Mouse (Mus musculus): Measurements from ENCODE around the gene Ypel3. TPM values are rescaled to one million over a fixed set of nuclear protein-coding genes. Genes with fewer than 3 reads are reported as not detected.

The Ypel3 gene
- polyA plus RNA-seq, 1 experiment: 181 TPM

DNA sequence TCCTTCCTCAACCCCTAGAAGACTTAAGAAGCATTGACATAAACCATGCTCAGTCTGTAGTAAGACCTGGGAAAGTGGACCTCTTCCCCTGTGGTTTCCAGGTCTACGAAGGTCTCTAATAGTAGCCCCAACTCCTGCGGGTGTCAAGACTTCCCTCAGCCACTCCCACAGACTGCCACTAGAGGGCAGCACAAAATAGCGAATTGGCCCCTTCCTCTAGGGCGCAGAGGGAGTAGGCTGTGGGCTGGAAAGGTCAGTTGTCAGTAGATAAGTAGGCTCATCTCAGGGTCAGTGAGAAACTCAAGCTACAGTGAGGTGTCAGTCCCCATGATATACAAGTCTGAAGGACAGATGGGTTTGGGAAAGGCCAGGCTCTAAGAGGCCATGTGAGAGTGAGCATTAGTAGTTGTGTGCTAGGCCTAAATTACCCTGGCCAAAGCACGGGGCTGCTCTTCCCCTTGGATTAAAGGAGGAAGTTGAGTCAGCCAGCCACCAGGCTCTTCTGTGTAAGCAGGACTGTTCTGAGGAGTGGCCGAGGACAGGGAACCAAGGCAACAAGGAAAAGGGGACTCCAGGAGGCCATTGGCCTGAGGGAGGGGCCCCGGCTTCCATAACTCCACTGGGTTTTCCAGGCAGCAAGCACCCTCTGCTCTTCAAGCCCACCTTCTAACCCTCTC, 45.2 kb downstream of the Ypel3 start:
- peak; percentile 84 for DNase-seq (ENCODE audit: low read depth)
- TF ChIP-seq POLR2A (IDR thresholded peaks at IDR 0.05; ENCODE audit: borderline replicate concordance, extremely low read depth, insufficient read depth, insufficient read length, poor library complexity, severe bottlenecking): no peak
- peak; percentile 98 for TF ChIP-seq CTCF (IDR thresholded peaks at IDR 0.05; ENCODE audit: borderline replicate concordance, extremely low read depth, insufficient read depth, insufficient read length)

DNA sequence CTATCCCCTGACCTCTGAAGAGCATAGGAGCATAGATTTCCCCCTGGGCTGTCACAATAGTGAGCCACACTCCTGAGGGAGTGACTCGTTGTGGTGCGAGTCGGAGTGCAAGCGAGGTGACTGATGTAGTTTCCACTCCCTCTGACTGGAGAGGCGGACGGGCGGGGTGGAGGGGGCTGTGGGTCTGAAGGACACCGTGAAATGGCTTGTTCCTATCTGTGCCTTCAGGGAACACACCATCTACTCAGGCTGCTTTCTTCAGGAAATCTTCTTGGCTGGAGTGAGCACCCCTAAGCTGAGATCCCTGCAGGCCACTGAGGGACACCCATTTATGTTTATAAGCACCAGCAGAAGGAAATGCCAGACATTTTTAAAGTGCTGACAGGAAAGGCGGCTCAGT, 46.0 kb downstream of the Ypel3 start:
- DNase-seq (ENCODE audit: low read depth): no peak
- TF ChIP-seq CTCF (IDR thresholded peaks at IDR 0.05; ENCODE audit: borderline replicate concordance, extremely low read depth, insufficient read depth, insufficient read length) (no peak), POLR2A (IDR thresholded peaks at IDR 0.05; ENCODE audit: borderline replicate concordance, extremely low read depth, insufficient read depth, insufficient read length, poor library complexity, severe bottlenecking) (no peak)

DNA sequence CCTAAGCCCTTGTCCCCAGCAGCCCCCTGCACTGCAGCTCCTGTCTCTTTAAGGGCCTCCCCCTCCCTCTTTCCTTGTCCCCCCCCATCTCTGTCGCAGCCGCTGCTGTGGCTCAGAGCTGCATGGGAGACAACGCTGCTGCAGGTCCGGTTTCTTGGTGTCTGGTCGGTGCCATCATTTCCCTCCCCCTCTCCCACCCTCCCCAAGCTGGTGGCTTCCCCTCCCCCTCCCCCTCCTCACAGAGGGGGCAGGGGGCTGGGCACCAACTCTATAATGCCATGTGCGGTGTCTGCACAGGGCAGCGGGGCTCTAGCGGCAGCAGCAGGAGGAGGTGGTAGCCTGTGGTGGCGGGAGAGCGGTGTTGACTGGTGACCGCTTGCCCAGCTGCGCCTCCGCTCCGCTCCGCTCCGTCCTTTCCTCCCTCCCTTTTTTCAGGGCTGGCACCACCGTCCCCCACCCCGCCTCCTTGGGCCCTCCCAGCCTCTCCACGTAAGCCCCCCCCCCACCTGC, 46.5 kb downstream of the Ypel3 start:
- DNase-seq (ENCODE audit: low read depth): peak; percentile 85
- TF ChIP-seq POLR2A (IDR thresholded peaks at IDR 0.05; ENCODE audit: borderline replicate concordance, extremely low read depth, insufficient read depth, insufficient read length, poor library complexity, severe bottlenecking) (peak; percentile 48; the same call in 1 of the 2 replicates), CTCF (IDR thresholded peaks at IDR 0.05; ENCODE audit: borderline replicate concordance, extremely low read depth, insufficient read depth, insufficient read length) (no peak)

DNA sequence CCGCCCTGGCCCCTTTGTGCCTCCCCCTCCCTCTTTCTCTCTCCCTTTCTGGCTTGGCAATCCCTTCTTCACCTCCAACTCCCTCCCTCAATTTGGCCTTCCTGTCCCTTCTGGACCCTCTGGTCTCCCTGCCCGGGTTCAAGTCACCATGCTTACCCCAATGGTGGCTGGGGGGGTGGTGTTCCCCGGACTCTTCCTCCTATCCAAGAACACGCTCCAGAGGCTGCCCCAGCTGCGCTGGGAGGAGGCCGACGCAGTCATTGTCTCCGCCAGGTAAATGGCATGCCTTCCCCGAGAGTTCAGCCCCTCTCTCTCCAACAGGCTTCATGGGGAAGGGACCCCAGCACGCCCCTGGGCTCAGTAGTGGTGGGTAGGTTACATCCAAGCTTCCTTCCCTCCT, 47.2 kb downstream of the Ypel3 start:
- TF ChIP-seq POLR2A (IDR thresholded peaks at IDR 0.05; ENCODE audit: borderline replicate concordance, extremely low read depth, insufficient read depth, insufficient read length, poor library complexity, severe bottlenecking): no peak
- no peak for TF ChIP-seq CTCF (IDR thresholded peaks at IDR 0.05; ENCODE audit: borderline replicate concordance, extremely low read depth, insufficient read depth, insufficient read length)
- no peak for DNase-seq (ENCODE audit: low read depth)

DNA sequence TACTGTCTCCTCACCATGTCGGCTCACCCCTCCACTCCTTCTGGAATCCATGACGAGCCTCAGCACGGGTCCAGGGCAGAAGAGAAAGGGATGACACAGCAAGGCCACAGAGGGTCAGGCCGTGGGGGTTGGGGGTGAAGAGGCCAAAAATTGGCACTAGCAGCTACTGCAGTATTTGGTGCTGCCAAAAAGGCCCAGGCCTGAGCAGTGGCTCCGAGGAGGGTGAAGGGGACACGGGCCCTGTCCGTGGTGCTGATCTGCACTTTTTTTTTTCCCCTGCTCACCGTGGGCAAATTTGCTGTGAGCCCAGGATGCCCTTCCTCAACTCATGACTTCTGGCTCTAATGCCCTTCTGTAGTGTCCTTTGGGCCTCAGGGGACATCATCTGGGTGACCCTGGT, 48.6 kb downstream of the Ypel3 start:
- no peak for DNase-seq (ENCODE audit: low read depth)
- no peak for TF ChIP-seq CTCF (IDR thresholded peaks at IDR 0.05; ENCODE audit: borderline replicate concordance, extremely low read depth, insufficient read depth, insufficient read length)

DNA sequence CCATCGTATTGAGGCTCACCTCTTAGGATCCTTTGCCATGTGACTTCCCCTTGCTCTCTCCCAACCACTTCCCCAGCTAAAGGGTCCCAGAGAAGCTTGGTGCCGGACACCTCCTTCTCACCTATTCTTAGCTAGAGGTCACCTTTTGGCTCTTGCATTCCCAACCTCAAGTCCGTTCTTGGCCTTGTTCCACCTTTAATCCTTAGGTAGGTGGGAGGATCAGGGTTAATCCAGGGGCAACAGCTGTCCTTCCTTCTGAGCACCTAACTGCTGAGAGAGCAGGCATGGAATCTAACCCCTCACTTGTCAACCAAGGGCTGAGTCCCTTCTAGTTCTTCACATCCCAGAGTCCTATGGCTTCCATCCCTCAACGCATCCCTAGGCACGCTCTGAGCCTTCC, 49.2 kb downstream of the Ypel3 start:
- TF ChIP-seq CTCF (IDR thresholded peaks at IDR 0.05; ENCODE audit: borderline replicate concordance, extremely low read depth, insufficient read depth, insufficient read length) (no peak), POLR2A (IDR thresholded peaks at IDR 0.05; ENCODE audit: borderline replicate concordance, extremely low read depth, insufficient read depth, insufficient read length, poor library complexity, severe bottlenecking) (no peak)

More for the DNA sequence above, 49.2 kb downstream of the Ypel3 start:
- no peak for DNase-seq (ENCODE audit: low read depth)

Other genes with a start within 250 kb of the Ypel3 start
- 108 and 149 TPM in 2 replicates for gene Eif3c, start 210.5 kb upstream of the Ypel3 start, polyA plus RNA-seq (2012; rRNA removed)
- gene Apobr, start 192.0 kb upstream of the Ypel3 start, polyA plus RNA-seq (2012; rRNA removed): 0.38 and 0.81 TPM in 2 replicates
- gene Cln3, start 191.1 kb upstream of the Ypel3 start, polyA plus RNA-seq (2012; rRNA removed): 45.5 and 64.3 TPM in 2 replicates
- not detected in 2 replicates for gene Il27, start 182.0 kb upstream of the Ypel3 start, polyA plus RNA-seq (2012; rRNA removed)
- gene Nupr1, start 146.1 kb upstream of the Ypel3 start, polyA plus RNA-seq (2012; rRNA removed): 2.7 and 3.9 TPM in 2 replicates
- gene Sgf29, start 127.6 kb upstream of the Ypel3 start, polyA plus RNA-seq (2012; rRNA removed): 61.5 and 70.4 TPM in 2 replicates
- 1.5 and 1.6 TPM in 2 replicates for gene Sult1a1, start 100.5 kb upstream of the Ypel3 start, polyA plus RNA-seq (2012; rRNA removed)
- 39.8 and 55.6 TPM in 2 replicates for gene Bola2, start 81.6 kb upstream of the Ypel3 start, polyA plus RNA-seq (2012; rRNA removed)
- gene Slx1b, start 81.2 kb upstream of the Ypel3 start, polyA plus RNA-seq (2012; rRNA removed): 42.9 and 64.6 TPM in 2 replicates
- gene Coro1a, start 69.2 kb upstream of the Ypel3 start, polyA plus RNA-seq (2012; rRNA removed): 93.3 and 122 TPM in 2 replicates
- 224 and 233 TPM in 2 replicates for gene Mapk3, start 17.4 kb upstream of the Ypel3 start, polyA plus RNA-seq (2012; rRNA removed)
- 9.2 and 14.6 TPM in 2 replicates for gene Gdpd3, start 10.6 kb upstream of the Ypel3 start, polyA plus RNA-seq (2012; rRNA removed)
- 1.6 and 2.3 TPM in 2 replicates for gene Tbx6, start 4.5 kb downstream of the Ypel3 start, polyA plus RNA-seq (2012; rRNA removed)
- 219 and 232 TPM in 2 replicates for gene Ppp4c, start 15.5 kb downstream of the Ypel3 start, polyA plus RNA-seq (2012; rRNA removed)
- 199 and 224 TPM in 2 replicates for gene Fam57b, start 20.7 kb downstream of the Ypel3 start, polyA plus RNA-seq (2012; rRNA removed)
- not detected in 2 replicates for gene 4930451I11Rik, start 54.7 kb downstream of the Ypel3 start, polyA plus RNA-seq (2012; rRNA removed)
- gene Doc2a, start 70.5 kb downstream of the Ypel3 start, polyA plus RNA-seq (2012; rRNA removed): 11.8 and 13.2 TPM in 2 replicates
- gene Hirip3, start 85.0 kb downstream of the Ypel3 start, polyA plus RNA-seq (2012; rRNA removed): 48.6 and 65.1 TPM in 2 replicates
- 86.9 and 99.3 TPM in 2 replicates for gene Ino80e, start 85.4 kb downstream of the Ypel3 start, polyA plus RNA-seq (2012; rRNA removed)
- 101 and 131 TPM in 2 replicates for gene Taok2, start 107.7 kb downstream of the Ypel3 start, polyA plus RNA-seq (2012; rRNA removed)
- 28.3 and 36.8 TPM in 2 replicates for gene Tmem219, start 146.0 kb downstream of the Ypel3 start, polyA plus RNA-seq (2012; rRNA removed)
- gene Kctd13, start 151.9 kb downstream of the Ypel3 start, polyA plus RNA-seq (2012; rRNA removed): 91.1 and 108 TPM in 2 replicates
- 21.0 and 21.2 TPM in 2 replicates for gene Asphd1, start 172.6 kb downstream of the Ypel3 start, polyA plus RNA-seq (2012; rRNA removed)
- 84.2 and 129 TPM in 2 replicates for gene Sez6l2, start 173.6 kb downstream of the Ypel3 start, polyA plus RNA-seq (2012; rRNA removed)
- 153 and 166 TPM in 2 replicates for gene Cdipt, start 199.0 kb downstream of the Ypel3 start, polyA plus RNA-seq (2012; rRNA removed)
- 0.59 and 1.0 TPM in 2 replicates for gene Cdiptos, start 199.1 kb downstream of the Ypel3 start, polyA plus RNA-seq (2012; rRNA removed)
- 3.5 and 4.3 TPM in 2 replicates for gene Mvp, start 237.7 kb downstream of the Ypel3 start, polyA plus RNA-seq (2012; rRNA removed)
- gene Pagr1b, start 239.5 kb downstream of the Ypel3 start, polyA plus RNA-seq (2012; rRNA removed): 1.0 and 1.2 TPM in 2 replicates
- 13.0 and 24.4 TPM in 2 replicates for gene Pagr1a, start 240.4 kb downstream of the Ypel3 start, polyA plus RNA-seq (2012; rRNA removed)
- gene Gm42742, start 244.1 kb downstream of the Ypel3 start, polyA plus RNA-seq (2012; rRNA removed): 77.9 and 87.6 TPM in 2 replicates
- 71.4 and 81.2 TPM in 2 replicates for gene Prrt2, start 244.3 kb downstream of the Ypel3 start, polyA plus RNA-seq (2012; rRNA removed)

Data from brain, embryonic 14.5 days (tissue).